Mouse (Mus musculus) neural tube, embryonic 12.5 days (tissue): ENCODE data around the gene Hnrnpm. TPM values are rescaled to one million over a fixed set of nuclear protein-coding genes. Genes with fewer than 3 reads are reported as not detected.

Experiments
- ATAC-seq: fragments of 200-750 bp; cut with Nextera tagmentation; 2 replicates; pipeline ENCODE4 v1.8.0; 2017; ENCODE audit warnings: low read depth, mild to moderate bottlenecking, moderate TSS enrichment, moderate library complexity; ENCODE audit not compliant: low FRiP score
- H3K27ac ChIP-seq: fragments of 300-500 bp; sonication (generic); 2 replicates; pipeline ENCODE4 v1.5.1; 2016
- H3K27me3 ChIP-seq: fragments of 300-500 bp; sonication (generic); replicated peaks from 2 replicates; pipeline ENCODE4 v1.6.1; 2016; ENCODE audit warnings: mild to moderate bottlenecking
- H3K36me3 ChIP-seq: fragments of 300-500 bp; sonication (generic); 2 replicates; pipeline ENCODE4 v1.6.1; 2016; ENCODE audit warnings: mild to moderate bottlenecking
- H3K4me1 ChIP-seq: fragments of 300-500 bp; sonication (generic); 2 replicates; pipeline ENCODE4 v1.6.1; 2016
- H3K4me2 ChIP-seq: fragments of 300-500 bp; sonication (generic); replicated peaks from 2 replicates; pipeline ENCODE4 v1.6.1; 2016; ENCODE audit warnings: mild to moderate bottlenecking
- H3K4me3 ChIP-seq: fragments of 300-500 bp; sonication (generic); 2 replicates; pipeline ENCODE4 v1.5.1; 2016
- H3K9ac ChIP-seq: fragments of 300-500 bp; sonication (generic); 2 replicates; pipeline ENCODE4 v1.6.1; 2016; ENCODE audit warnings: mild to moderate bottlenecking
- H3K9me3 ChIP-seq: fragments of 300-500 bp; sonication (generic); 2 replicates; pipeline ENCODE4 v1.6.1; 2016; ENCODE audit warnings: mild to moderate bottlenecking
- WGBS: fragments of 180-500 bp; shearing (Covaris S2); methylation state at CpG from one replicate; pipeline ENCODE4 v1.1.7; 2016; 5-methylcytosine and 5-hydroxymethylcytosine counted together
- polyA plus RNA-seq: library from polyadenylated mRNA; unstranded; fragments of >200 nt; fragmentation: Nextera tagmentation; extraction: Ambion mirVana; gene quantifications from 2 replicates; pipeline ENCODE4 v1.2.1, GENCODE M21; 2016

Hnrnpm gene
- polyA plus RNA-seq, 1 experiment from 2014 or later, result 408 TPM

GRCm38 (mm10) chr17:33709834-33710233 is 23.2 kb upstream of the Hnrnpm start:
- Histone ChIP-seq H3K27ac (no peak overlapping the region), H3K4me3 (no peak overlapping the region), H3K36me3 (peaks cover 40% of the 10 kb centered on the region), H3K9me3 (peaks cover 7% of the 10 kb centered on the region; the same call in 1 of the 2 replicates), H3K27me3 (no peaks in the 10 kb centered on the region), H3K4me2 (no peak overlapping the region), H3K4me1 (no peaks in the 10 kb centered on the region), H3K9ac (no peak overlapping the region)
- 76% methylated on average over 3 of the region's 3 CpGs for WGBS
- no peak for ATAC-seq

GRCm38 (mm10) chr17:33703091-33703490 is 16.4 kb upstream of the Hnrnpm start:
- peaks cover 44% of the 10 kb centered on the region for H3K36me3 ChIP-seq
- H3K9me3 ChIP-seq, result no peaks in the 10 kb centered on the region
- no peak overlapping the region for H3K27ac ChIP-seq
- no peaks in the 10 kb centered on the region for H3K27me3 ChIP-seq
- no peak for ATAC-seq
- no peak overlapping the region for H3K9ac ChIP-seq
- no peak overlapping the region for H3K4me3 ChIP-seq
- H3K4me1 ChIP-seq, result no peaks in the 10 kb centered on the region
- no peak overlapping the region for H3K4me2 ChIP-seq
- 91% methylated on average over 9 of the region's 9 CpGs for WGBS

- Histone ChIP-seq H3K4me2 (no peak overlapping the region), H3K4me3 (no peak overlapping the region), H3K36me3 (peaks cover 48% of the 10 kb centered on the region), H3K4me1 (no peaks in the 10 kb centered on the region), H3K9ac (no peak overlapping the region), H3K27ac (no peak overlapping the region), H3K9me3 (no peaks in the 10 kb centered on the region), H3K27me3 (no peaks in the 10 kb centered on the region)
- no peak for ATAC-seq
- 76% methylated on average over 1 of the region's 1 CpGs for WGBS
Observed at GRCm38 (mm10) chr17:33702178-33702577, 15.5 kb upstream of the Hnrnpm start.

GRCm38 (mm10) chr17:33695471-33695870 is 8.8 kb upstream of the Hnrnpm start:
- H3K4me2 ChIP-seq, result no peak overlapping the region
- no peak for ATAC-seq
- H3K4me3 ChIP-seq, result no peak overlapping the region
- H3K27ac ChIP-seq, result no peak overlapping the region
- H3K9me3 ChIP-seq, result no peaks in the 10 kb centered on the region
- H3K27me3 ChIP-seq, result no peaks in the 10 kb centered on the region
- WGBS, result 81% methylated on average over 1 of the region's 1 CpGs
- H3K36me3 ChIP-seq, result peaks cover 43% of the 10 kb centered on the region
- H3K9ac ChIP-seq, result no peak overlapping the region
- no peaks in the 10 kb centered on the region for H3K4me1 ChIP-seq

GRCm38 (mm10) chr17:33685249-33685653 is 1.4 kb downstream of the Hnrnpm start:
- 0 out of 2 replicates have a peak, but pooled peaks cover 3% of the 10 kb centered on the region for H3K36me3 ChIP-seq
- H3K9ac ChIP-seq, result peak overlapping the region; percentile 96
- peak overlapping the region; percentile 81 for H3K27ac ChIP-seq
- 0% methylated on average over 42 of the region's 42 CpGs for WGBS
- H3K4me1 ChIP-seq, result peaks cover 26% of the 10 kb centered on the region
- H3K9me3 ChIP-seq, result no peaks in the 10 kb centered on the region
- H3K4me2 ChIP-seq, result peak overlapping the region; percentile 95
- peak; percentile 98 for ATAC-seq
- H3K4me3 ChIP-seq, result peak overlapping the region; percentile 80
- H3K27me3 ChIP-seq, result no peaks in the 10 kb centered on the region

GRCm38 (mm10) chr17:33684671-33685231 is 1.9 kb downstream of the Hnrnpm start:
- H3K27ac ChIP-seq, result peak overlapping the region; percentile 81
- H3K4me1 ChIP-seq, result peaks cover 26% of the 10 kb centered on the region
- no peaks in the 10 kb centered on the region for H3K27me3 ChIP-seq
- under 1% methylated on average over 44 of the region's 44 CpGs for WGBS
- ATAC-seq, result peak; percentile 86
- H3K9me3 ChIP-seq, result no peaks in the 10 kb centered on the region
- peak overlapping the region; percentile 80 for H3K4me3 ChIP-seq
- H3K9ac ChIP-seq, result peak overlapping the region; percentile 96
- 0 out of 2 replicates have a peak, but pooled peaks cover 2% of the 10 kb centered on the region for H3K36me3 ChIP-seq
- peak overlapping the region; percentile 95 for H3K4me2 ChIP-seq

- no peaks in the 10 kb centered on the region for H3K9me3 ChIP-seq
- peaks cover 26% of the 10 kb centered on the region for H3K4me1 ChIP-seq
- peak overlapping the region; percentile 41 for H3K4me2 ChIP-seq
- peaks cover 6% of the 10 kb centered on the region for H3K36me3 ChIP-seq
- H3K27ac ChIP-seq, result no peak overlapping the region
- no peaks in the 10 kb centered on the region for H3K27me3 ChIP-seq
- no peak overlapping the region for H3K9ac ChIP-seq
- no peak for ATAC-seq
- no peak overlapping the region for H3K4me3 ChIP-seq
Observed at GRCm38 (mm10) chr17:33681767-33682166, 4.9 kb downstream of the Hnrnpm start.

GRCm38 (mm10) chr17:33678771-33679170 is 7.9 kb downstream of the Hnrnpm start:
- no peak for ATAC-seq
- no peaks in the 10 kb centered on the region for H3K27me3 ChIP-seq
- H3K4me2 ChIP-seq, result no peak overlapping the region
- peaks cover 18% of the 10 kb centered on the region for H3K4me1 ChIP-seq
- no peak overlapping the region for H3K4me3 ChIP-seq
- H3K36me3 ChIP-seq, result peaks cover 15% of the 10 kb centered on the region
- H3K27ac ChIP-seq, result no peak overlapping the region
- H3K9me3 ChIP-seq, result no peaks in the 10 kb centered on the region
- H3K9ac ChIP-seq, result no peak overlapping the region

GRCm38 (mm10) chr17:33676086-33676485 is 10.6 kb downstream of the Hnrnpm start:
- WGBS, result 91% methylated on average over 2 of the region's 2 CpGs
- H3K4me2 ChIP-seq, result no peak overlapping the region

GRCm38 (mm10) chr17:33675452-33675851 is 11.2 kb downstream of the Hnrnpm start:
- H3K36me3 ChIP-seq, result peaks cover 15% of the 10 kb centered on the region
- no peaks in the 10 kb centered on the region for H3K4me1 ChIP-seq
- no peaks in the 10 kb centered on the region for H3K27me3 ChIP-seq
- H3K9ac ChIP-seq, result no peak overlapping the region
- H3K27ac ChIP-seq, result no peak overlapping the region
- ATAC-seq, result no peak
- H3K4me3 ChIP-seq, result no peak overlapping the region
- no peak overlapping the region for H3K4me2 ChIP-seq
- H3K9me3 ChIP-seq, result no peaks in the 10 kb centered on the region

More at GRCm38 (mm10) chr17:33676086-33676485, 10.6 kb downstream of the Hnrnpm start:
- ATAC-seq, result no peak
- H3K9me3 ChIP-seq, result no peaks in the 10 kb centered on the region
- no peaks in the 10 kb centered on the region for H3K4me1 ChIP-seq
- no peak overlapping the region for H3K27ac ChIP-seq
- H3K4me3 ChIP-seq, result no peak overlapping the region
- H3K36me3 ChIP-seq, result peaks cover 15% of the 10 kb centered on the region
- H3K27me3 ChIP-seq, result no peaks in the 10 kb centered on the region
- no peak overlapping the region for H3K9ac ChIP-seq

GRCm38 (mm10) chr17:33673837-33674236 is 12.8 kb downstream of the Hnrnpm start:
- H3K4me2 ChIP-seq, result no peak overlapping the region
- no peak overlapping the region for H3K27ac ChIP-seq
- no peak overlapping the region for H3K4me3 ChIP-seq
- no peak overlapping the region for H3K9ac ChIP-seq
- H3K4me1 ChIP-seq, result no peaks in the 10 kb centered on the region
- 81% methylated on average over 1 of the region's 1 CpGs for WGBS
- H3K9me3 ChIP-seq, result no peaks in the 10 kb centered on the region
- ATAC-seq, result no peak
- H3K36me3 ChIP-seq, result peaks cover 20% of the 10 kb centered on the region
- H3K27me3 ChIP-seq, result no peaks in the 10 kb centered on the region

GRCm38 (mm10) chr17:33669681-33670080 is 17.0 kb downstream of the Hnrnpm start:
- Histone ChIP-seq H3K4me1 (no peaks in the 10 kb centered on the region), H3K4me2 (no peak overlapping the region), H3K27me3 (no peaks in the 10 kb centered on the region), H3K36me3 (peaks cover 39% of the 10 kb centered on the region), H3K9me3 (no peaks in the 10 kb centered on the region), H3K4me3 (no peak overlapping the region), H3K9ac (no peak overlapping the region), H3K27ac (no peak overlapping the region)
- no peak for ATAC-seq
- 91% methylated on average over 3 of the region's 3 CpGs for WGBS

- no peak for ATAC-seq
- WGBS, result 95% methylated on average over 3 of the region's 3 CpGs
- H3K36me3 ChIP-seq, result peaks cover 59% of the 10 kb centered on the region
Observed at GRCm38 (mm10) chr17:33666813-33667212, 19.8 kb downstream of the Hnrnpm start.

More at GRCm38 (mm10) chr17:33666813-33667212, 19.8 kb downstream of the Hnrnpm start:
- Histone ChIP-seq H3K27ac (no peak overlapping the region), H3K4me1 (no peaks in the 10 kb centered on the region), H3K9ac (no peak overlapping the region), H3K4me3 (no peak overlapping the region), H3K27me3 (no peaks in the 10 kb centered on the region), H3K9me3 (no peaks in the 10 kb centered on the region), H3K4me2 (no peak overlapping the region)
